Mouse (Mus musculus) thymus, adult 2 months (tissue): ENCODE results near the gene Naip6.
"Not testable (repeated sequence)": the region's sequence is repeated elsewhere in the genome, so short reads cannot be mapped to it uniquely, and the experiment has no call there.

ENCODE experiments used
- CTCF ChIP-seq: fragments of 200-500 bp; IDR thresholded peaks from 2 replicates; pipeline ENCODE4 v1.5.1; 2012; ENCODE audit warnings: mild to moderate bottlenecking, control low read depth, low read length, moderate library complexity, borderline replicate concordance; ENCODE audit not compliant: control insufficient read depth, poor library complexity, insufficient read depth; ENCODE audit errors: extremely low read depth
- POLR2A ChIP-seq: fragments of 200-500 bp; IDR thresholded peaks from 2 replicates; pipeline ENCODE4 v1.6.1; 2012; ENCODE audit warnings: mild to moderate bottlenecking, low read length, control low read depth, moderate library complexity; ENCODE audit not compliant: control insufficient read depth, poor library complexity, insufficient read depth; ENCODE audit errors: extremely low read depth

GRCm38 (mm10) chr13:100328029-100328428, 10.6 kb upstream of the Naip6 start:
- not testable (repeated sequence) for TF ChIP-seq CTCF, POLR2A
